Comparison of ENCODE assay signal across 32 mouse cellular contexts in the genomic region with DNA sequence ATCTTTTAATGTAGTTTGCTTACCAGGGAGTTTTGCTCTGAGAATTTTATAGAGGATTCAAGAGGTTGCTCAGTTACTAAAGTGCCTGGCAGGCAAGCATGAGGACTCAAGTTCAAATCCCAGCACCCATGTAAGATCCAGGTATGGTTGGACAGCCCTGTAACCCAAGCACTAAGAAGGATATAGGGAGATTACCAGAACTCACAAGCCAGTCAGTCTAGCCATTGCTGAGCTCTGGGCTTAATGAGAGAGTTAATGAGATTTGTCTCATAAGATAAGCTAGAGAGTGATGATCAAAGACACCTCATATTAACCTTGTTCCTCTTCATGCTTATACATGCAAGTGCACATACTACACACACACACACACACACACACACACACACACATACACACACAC.
"Had no signal": no experiment of that assay in that cellular context is flagged by ENCODE, and none has a peak within 500 bp of the region (broad histone marks: within the 10 kb centered on the region; RNA-seq: fewer than 3 reads in every experiment).

No protein-coding gene starts in this region.

- H3K27me3 ChIP-seq: limb, embryonic 12.5 days; limb, embryonic 13.5 days; limb, embryonic 15.5 days; liver, embryonic 12.5 days; liver, embryonic 13.5 days; liver, embryonic 15.5 days; lung, embryonic 15.5 days; megakaryocyte, embryonic 14.5 days; midbrain, embryonic 12.5 days; midbrain, embryonic 13.5 days; midbrain, embryonic 15.5 days had no signal

- H3K4me3 ChIP-seq: left cerebral cortex, adult 2 months; limb, embryonic 10.5 days; limb, embryonic 12.5 days; limb, embryonic 13.5 days; limb, embryonic 15.5 days; liver, embryonic 12.5 days; liver, embryonic 13.5 days; liver, embryonic 15.5 days; lung, embryonic 15.5 days; megakaryocyte, embryonic 14.5 days; midbrain, embryonic 10.5 days; midbrain, embryonic 12.5 days; midbrain, embryonic 13.5 days; midbrain, embryonic 15.5 days; myocyte had no signal

- H3K4me2 ChIP-seq: limb, embryonic 12.5 days; limb, embryonic 13.5 days; limb, embryonic 15.5 days; liver, embryonic 11.5 days; liver, embryonic 12.5 days; liver, embryonic 13.5 days; liver, embryonic 15.5 days; lung, embryonic 14.5 days; lung, embryonic 15.5 days; midbrain, embryonic 11.5 days; midbrain, embryonic 12.5 days; midbrain, embryonic 13.5 days; midbrain, embryonic 15.5 days had no signal

- H3K27ac ChIP-seq: left cerebral cortex, adult 2 months; limb, embryonic 10.5 days; limb, embryonic 12.5 days; limb, embryonic 13.5 days; limb, embryonic 15.5 days; liver, embryonic 12.5 days; liver, embryonic 13.5 days; liver, embryonic 14.5 days; liver, embryonic 15.5 days; lung, embryonic 15.5 days; macrophage; midbrain, embryonic 10.5 days; midbrain, embryonic 12.5 days; midbrain, embryonic 13.5 days; midbrain, embryonic 15.5 days had no signal

- H3K9me3 ChIP-seq: limb, embryonic 10.5 days; limb, embryonic 12.5 days; limb, embryonic 13.5 days; limb, embryonic 15.5 days; liver, embryonic 12.5 days; liver, embryonic 13.5 days; liver, embryonic 15.5 days; lung, embryonic 15.5 days; megakaryocyte, embryonic 14.5 days; midbrain, embryonic 10.5 days; midbrain, embryonic 12.5 days; midbrain, embryonic 13.5 days; midbrain, embryonic 15.5 days had no signal

- H3K9ac ChIP-seq: limb, embryonic 12.5 days; limb, embryonic 13.5 days; limb, embryonic 15.5 days; liver, embryonic 12.5 days; liver, embryonic 13.5 days; liver, embryonic 14.5 days; liver, embryonic 15.5 days; liver, postnatal 0 days; lung, embryonic 14.5 days; lung, embryonic 15.5 days; midbrain, embryonic 12.5 days; midbrain, embryonic 13.5 days; midbrain, embryonic 15.5 days had no signal

- DNase-seq: left cerebral cortex, postnatal 4 days; liver; liver, embryonic 13.5 days; liver, postnatal 0 days; lung, adult 18-20 months; lung, adult 2 months; lung, embryonic 14.5 days; lung, postnatal 10 days; lung, postnatal 14 days; lung, postnatal 36 days; lung, postnatal 4 days; midbrain, embryonic 14.5 days had no signal

- H3K4me1 ChIP-seq: limb, embryonic 15.5 days; liver, embryonic 12.5 days; liver, embryonic 13.5 days; liver, embryonic 15.5 days; lung, embryonic 15.5 days; midbrain, embryonic 10.5 days; midbrain, embryonic 13.5 days; midbrain, embryonic 15.5 days had no signal

- ATAC-seq: liver, embryonic 12.5 days; liver, postnatal 0 days; lung, postnatal 0 days; midbrain, embryonic 13.5 days; midbrain, embryonic 15.5 days; midbrain, embryonic 16.5 days had no signal

- H3K36me3 ChIP-seq: limb, embryonic 10.5 days; limb, embryonic 12.5 days; limb, embryonic 13.5 days; limb, embryonic 15.5 days; liver, embryonic 12.5 days; liver, embryonic 13.5 days; liver, embryonic 15.5 days; lung, embryonic 15.5 days; midbrain, embryonic 10.5 days; midbrain, embryonic 12.5 days; midbrain, embryonic 13.5 days; midbrain, embryonic 15.5 days had no signal
